Mouse (Mus musculus) liver, embryonic 14.5 days (tissue): Measurements from ENCODE around the gene C1ql1. TPM values are rescaled to one million over a fixed set of nuclear protein-coding genes. Genes with fewer than 3 reads are reported as not detected.

Experiments
- ATAC-seq: fragments of 200-750 bp; cut with Nextera tagmentation; 2 replicates; pipeline ENCODE4 v1.8.0; 2017; ENCODE audit warnings: moderate number of reproducible peaks, mild to moderate bottlenecking, moderate library complexity; ENCODE audit not compliant: insufficient read depth
- DNase-seq, 3 experiments: peaks; one replicate each; pipeline ENCODE4 v3.0.0-alpha.2; 2012 to 2013; ENCODE audit warnings: low read depth in 3 of 3, low spot score in 3 of 3
- H3K27ac ChIP-seq: fragments of 300-500 bp; sonication (generic); 2 replicates; pipeline ENCODE4 v1.5.1; 2014; ENCODE audit warnings: moderate library complexity, mild to moderate bottlenecking, control low read depth, inconsistent platforms
- H3K27me3 ChIP-seq: fragments of 300-500 bp; sonication (generic); 2 replicates; pipeline ENCODE4 v1.6.1; 2014; ENCODE audit warnings: mild to moderate bottlenecking, low read length, moderate library complexity; ENCODE audit not compliant: control insufficient read depth, insufficient read depth
- H3K36me3 ChIP-seq: fragments of 300-500 bp; sonication (generic); replicated peaks from 2 replicates; pipeline ENCODE4 v1.6.1; 2014; ENCODE audit warnings: low read depth; ENCODE audit not compliant: control insufficient read depth, insufficient read depth
- H3K4me1 ChIP-seq, 2 experiments: fragments of 200-500 bp in 1 of 2; fragments of 300-500 bp in 1 of 2; sonication (generic) in 1 of 2; replicated peaks; 2 replicates each; pipeline ENCODE4 v1.6.1; 2012 to 2014; ENCODE audit warnings: antibody characterized with exemption in 1 of 2, inconsistent platforms in 1 of 2, low read length in 1 of 2; ENCODE audit not compliant: control insufficient read depth in 2 of 2, insufficient read depth in 2 of 2
- H3K4me2 ChIP-seq: fragments of 300-500 bp; sonication (generic); 2 replicates; pipeline ENCODE4 v1.6.1; 2014; ENCODE audit warnings: low read depth, mild to moderate bottlenecking, control low read depth, moderate library complexity
- H3K4me3 ChIP-seq, 2 experiments: fragments of 200-500 bp in 1 of 2; fragments of 300-500 bp in 1 of 2; sonication (generic) in 1 of 2; 2 replicates each; pipeline ENCODE4 v1.5.1; 2012 to 2014; ENCODE audit warnings: low read depth in 2 of 2, low read length in 2 of 2, mild to moderate bottlenecking in 2 of 2, control low read depth in 1 of 2, inconsistent platforms in 1 of 2, moderate library complexity in 1 of 2; ENCODE audit not compliant: insufficient read depth in 1 of 2
- H3K9ac ChIP-seq: fragments of 300-500 bp; sonication (generic); replicated peaks from 2 replicates; pipeline ENCODE4 v1.6.1; 2014; ENCODE audit warnings: mild to moderate bottlenecking, control low read depth, moderate library complexity
- H3K9me3 ChIP-seq: fragments of 300-500 bp; sonication (generic); 2 replicates; pipeline ENCODE4 v1.6.1; 2016; ENCODE audit warnings: low read length, mixed read lengths; ENCODE audit not compliant: control insufficient read depth
- CTCF ChIP-seq: IDR thresholded peaks from 2 replicates; pipeline ENCODE4 v1.5.1; 2016; ENCODE audit warnings: antibody characterized with exemption, low read depth, control low read depth
- EP300 ChIP-seq: IDR thresholded peaks from 2 replicates; pipeline ENCODE4 v1.6.1; 2016; ENCODE audit warnings: antibody characterized with exemption, low read depth
- WGBS: fragments of 180-500 bp; shearing (Covaris S2); extraction: QIAGEN DNeasy Blood & Tissue Kit; methylation state at CpG from one replicate; pipeline ENCODE4 v1.1.7; 2014; ENCODE audit not compliant: insufficient replicate concordance; 5-methylcytosine and 5-hydroxymethylcytosine counted together
- polyA plus RNA-seq, 2 experiments: library from polyadenylated mRNA; depleted of rRNA in 1 of 2; stranded (reverse) in 1 of 2; unstranded in 1 of 2; fragments of >200 nt; fragmentation: Nextera tagmentation in 1 of 2; extraction: Ambion mirVana in 1 of 2; gene quantifications; 2 replicates each; pipeline versions ENCODE4 v1.2.1 to v1.2.3; 2012 to 2014

C1ql1 gene
- polyA plus RNA-seq, 2 experiments, result 0.17 TPM; not detected in 1

DNA sequence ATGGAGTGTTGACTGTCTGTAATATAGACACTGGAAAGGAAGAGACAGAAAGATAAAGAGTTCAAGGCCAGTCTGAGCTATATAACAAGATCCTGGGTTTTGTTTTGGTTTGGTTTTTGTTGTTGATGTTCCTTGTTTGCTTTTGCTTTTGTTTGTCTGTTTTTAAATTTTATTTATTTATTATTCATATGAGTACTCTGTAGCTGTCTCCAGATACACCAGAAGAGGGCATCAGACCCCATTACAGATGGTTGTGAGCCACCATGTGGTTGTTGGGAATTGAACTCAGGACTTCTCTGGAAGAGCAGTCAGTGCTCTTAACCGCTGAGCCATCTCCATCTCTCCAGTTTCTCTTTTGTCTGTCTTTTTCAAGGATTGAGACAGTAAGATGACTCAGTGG lies 12.4 kb upstream of the C1ql1 start:
- Histone ChIP-seq H3K4me3 (no peak overlapping the region), H3K4me2 (no peak overlapping the region), H3K9ac (no peak overlapping the region), H3K27ac (no peak overlapping the region), H3K27me3 (peaks cover 12% of the 10 kb centered on the region), H3K9me3 (no peaks in the 10 kb centered on the region), H3K4me1 (no peaks in the 10 kb centered on the region), H3K36me3 (no peaks in the 10 kb centered on the region)
- no peak for DNase-seq
- WGBS, result 59% methylated on average over 1 of the region's 1 CpGs
- ATAC-seq, result no peak
- TF ChIP-seq EP300, result no peak
- no peak for TF ChIP-seq CTCF

DNA sequence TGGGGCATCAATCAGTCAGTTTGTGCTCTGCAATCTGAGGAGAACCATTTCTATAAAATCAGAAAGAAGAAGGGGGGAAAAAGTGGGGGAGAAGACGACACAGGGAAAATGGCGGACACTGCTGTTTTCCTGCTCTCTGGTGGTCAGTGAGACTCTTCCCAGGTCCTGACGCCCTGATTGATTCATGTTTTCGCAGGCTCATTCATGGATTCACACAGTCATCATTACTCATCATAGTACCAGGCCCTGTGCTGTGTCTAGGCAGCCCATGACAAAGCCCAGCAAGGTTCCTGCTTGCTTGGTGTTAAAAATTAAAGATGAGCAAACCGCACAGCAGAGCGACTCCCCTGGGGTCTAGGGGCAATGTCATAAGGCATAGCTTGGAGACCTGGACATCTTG lies 11.9 kb upstream of the C1ql1 start:
- Histone ChIP-seq H3K27me3 (peaks cover 8% of the 10 kb centered on the region), H3K27ac (no peak overlapping the region), H3K9me3 (no peaks in the 10 kb centered on the region), H3K4me2 (no peak overlapping the region), H3K4me3 (no peak overlapping the region), H3K36me3 (no peaks in the 10 kb centered on the region), H3K4me1 (no peaks in the 10 kb centered on the region), H3K9ac (no peak overlapping the region)
- DNase-seq (no peak), ATAC-seq (no peak)
- 72% methylated on average over 6 of the region's 6 CpGs for WGBS
- TF ChIP-seq EP300 (no peak), CTCF (no peak)

DNA sequence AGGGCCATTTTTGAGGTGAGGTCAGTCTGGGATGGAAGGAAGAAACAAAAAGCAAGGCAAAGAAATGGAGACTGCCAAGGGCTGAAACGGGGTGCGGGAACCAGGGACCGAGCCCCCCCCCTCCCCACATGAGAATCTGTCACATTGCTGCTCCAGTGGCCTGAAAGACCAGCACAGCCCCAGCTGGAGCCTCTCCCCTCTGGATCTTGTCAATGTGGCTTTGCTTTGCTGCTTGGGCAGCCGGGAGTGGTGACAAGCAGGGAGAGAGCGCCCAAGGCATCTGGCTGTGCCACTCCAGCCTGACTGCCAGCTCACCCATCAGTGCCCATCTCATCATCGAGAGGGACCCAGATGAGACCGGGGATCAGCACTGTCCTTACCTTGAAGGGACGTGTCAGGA lies 11.2 kb upstream of the C1ql1 start:
- 66% methylated on average over 8 of the region's 8 CpGs for WGBS
- TF ChIP-seq EP300, result no peak
- TF ChIP-seq CTCF, result no peak
- no peak overlapping the region for H3K9ac ChIP-seq
- H3K27me3 ChIP-seq, result peaks cover 3% of the 10 kb centered on the region
- no peak overlapping the region for H3K4me3 ChIP-seq
- no peak overlapping the region for H3K4me2 ChIP-seq
- no peak overlapping the region for H3K27ac ChIP-seq
- H3K4me1 ChIP-seq, result no peaks in the 10 kb centered on the region
- H3K9me3 ChIP-seq, result no peaks in the 10 kb centered on the region
- H3K36me3 ChIP-seq, result no peaks in the 10 kb centered on the region
- ATAC-seq, result no peak
- no peak for DNase-seq

DNA sequence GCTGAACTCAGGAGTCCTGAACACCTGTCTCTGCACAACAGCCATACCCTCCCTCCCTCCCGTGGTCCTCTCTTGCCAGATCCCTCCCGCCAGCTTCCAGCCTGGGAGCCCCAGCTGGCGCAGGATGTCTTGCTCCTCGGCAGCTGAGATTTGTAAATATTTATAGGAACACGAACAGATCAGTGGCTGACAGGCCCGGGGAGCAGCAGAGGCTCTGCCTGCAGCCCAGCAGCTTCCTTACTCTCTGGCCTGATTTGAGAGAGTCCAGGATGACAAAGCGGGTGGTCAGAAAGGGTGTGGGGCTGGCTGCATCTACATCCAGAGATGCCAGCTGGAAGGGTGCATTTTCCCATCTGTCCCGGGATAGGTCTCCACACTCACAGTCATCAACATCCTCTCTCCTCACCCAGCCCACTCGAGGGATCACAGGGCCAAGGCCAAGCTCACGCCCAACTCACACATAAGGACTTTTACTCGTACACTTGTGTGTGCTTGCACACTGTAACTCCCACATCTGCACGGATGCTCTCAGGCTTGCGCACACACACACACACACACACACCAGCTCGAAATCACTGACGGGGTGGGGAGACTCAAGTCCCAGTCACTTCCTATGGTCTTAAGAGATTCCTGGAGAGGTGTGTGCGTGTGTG lies 10.6 kb upstream of the C1ql1 start:
- Histone ChIP-seq H3K27ac (no peak overlapping the region), H3K4me2 (no peak overlapping the region), H3K9ac (no peak overlapping the region), H3K36me3 (no peaks in the 10 kb centered on the region), H3K9me3 (no peaks in the 10 kb centered on the region), H3K4me1 (no peaks in the 10 kb centered on the region), H3K4me3 (no peak overlapping the region), H3K27me3 (peaks cover 5% of the 10 kb centered on the region)
- no peak for DNase-seq
- TF ChIP-seq EP300 (no peak), CTCF (no peak)
- no peak for ATAC-seq
- WGBS, result 39% methylated on average over 16 of the region's 16 CpGs

DNA sequence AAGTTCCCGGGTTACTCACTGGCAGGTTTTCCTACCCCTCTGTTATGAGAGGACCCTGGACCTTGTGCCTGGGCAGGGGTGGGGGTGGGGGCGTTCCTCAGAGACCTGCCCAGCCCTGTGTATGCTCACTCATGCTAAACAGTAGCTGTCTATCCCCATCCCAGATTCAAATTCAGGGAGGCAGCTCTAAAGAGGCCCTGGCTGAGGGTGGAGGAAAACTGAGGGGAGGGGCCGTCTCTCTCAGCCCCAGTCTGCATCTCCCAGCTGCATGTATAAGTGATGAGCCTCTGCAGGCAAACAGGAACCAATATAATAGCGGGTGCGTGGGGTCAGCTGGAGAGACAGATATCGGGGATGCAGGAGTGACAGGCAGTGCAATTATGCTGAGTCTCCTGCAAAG lies 6.4 kb upstream of the C1ql1 start:
- no peak for DNase-seq
- Histone ChIP-seq H3K4me2 (no peak overlapping the region), H3K36me3 (no peaks in the 10 kb centered on the region), H3K9me3 (no peaks in the 10 kb centered on the region), H3K27ac (no peak overlapping the region), H3K9ac (no peak overlapping the region), H3K4me1 (no peaks in the 10 kb centered on the region), H3K27me3 (peaks cover 45% of the 10 kb centered on the region), H3K4me3 (no peak overlapping the region)
- whole genome bisulfite sequencing, result 36% methylated on average over 6 of the region's 6 CpGs
- ATAC-seq, result no peak
- TF ChIP-seq CTCF (no peak), EP300 (no peak)
